Mouse (Mus musculus): ENCODE results near the gene Spsb3. TPM values are rescaled to one million over a fixed set of nuclear protein-coding genes. Genes with fewer than 3 reads are reported as not detected.

The Spsb3 gene
- polyA plus RNA-seq, 1 experiment from 2014 or later = 45.2 TPM

DNA sequence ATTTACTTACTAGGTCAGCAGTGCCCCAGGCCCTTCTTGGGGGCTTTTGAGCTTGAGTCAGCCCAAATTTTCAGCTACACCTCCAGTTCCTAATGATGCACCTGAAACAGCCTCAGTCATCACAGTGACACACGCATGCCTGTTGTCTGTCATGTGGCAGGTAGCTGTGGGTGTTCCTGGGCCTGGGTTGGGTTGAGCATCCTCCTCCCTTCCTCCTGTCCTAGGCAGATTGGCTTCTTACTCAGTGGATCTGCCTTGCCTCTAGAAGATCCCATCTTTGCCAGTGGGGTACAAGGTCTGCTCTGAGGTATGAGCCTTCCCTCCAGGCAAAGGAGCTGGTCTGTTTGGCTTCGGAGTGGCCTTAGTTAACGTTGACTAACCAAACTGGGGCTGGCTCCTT, 2.4 kb downstream of the Spsb3 start:
- Histone ChIP-seq H3K4me2 (peak overlapping the region; percentile 84), H3K4me1 (replicated peaks) (peaks cover 70% of the 10 kb centered on the region), H3K9ac (no peak overlapping the region), H3K9me3 (replicated peaks) (no peaks in the 10 kb centered on the region), H3K36me3 (replicated peaks) (peaks cover 75% of the 10 kb centered on the region), H3K27ac (replicated peaks) (peak overlapping the region; percentile 94; the same call in 1 of the 2 replicates), H3K27me3 (no peaks in the 10 kb centered on the region), H3K4me3 (replicated peaks) (0 out of 2 replicates have a peak overlapping the region, but pooled peaks have one; percentile 96)
- 81% methylated on average over 3 of the region's 3 CpGs for WGBS (ENCODE audit: insufficient replicate concordance)
- no peak for ATAC-seq (ENCODE audit: insufficient read depth)

DNA sequence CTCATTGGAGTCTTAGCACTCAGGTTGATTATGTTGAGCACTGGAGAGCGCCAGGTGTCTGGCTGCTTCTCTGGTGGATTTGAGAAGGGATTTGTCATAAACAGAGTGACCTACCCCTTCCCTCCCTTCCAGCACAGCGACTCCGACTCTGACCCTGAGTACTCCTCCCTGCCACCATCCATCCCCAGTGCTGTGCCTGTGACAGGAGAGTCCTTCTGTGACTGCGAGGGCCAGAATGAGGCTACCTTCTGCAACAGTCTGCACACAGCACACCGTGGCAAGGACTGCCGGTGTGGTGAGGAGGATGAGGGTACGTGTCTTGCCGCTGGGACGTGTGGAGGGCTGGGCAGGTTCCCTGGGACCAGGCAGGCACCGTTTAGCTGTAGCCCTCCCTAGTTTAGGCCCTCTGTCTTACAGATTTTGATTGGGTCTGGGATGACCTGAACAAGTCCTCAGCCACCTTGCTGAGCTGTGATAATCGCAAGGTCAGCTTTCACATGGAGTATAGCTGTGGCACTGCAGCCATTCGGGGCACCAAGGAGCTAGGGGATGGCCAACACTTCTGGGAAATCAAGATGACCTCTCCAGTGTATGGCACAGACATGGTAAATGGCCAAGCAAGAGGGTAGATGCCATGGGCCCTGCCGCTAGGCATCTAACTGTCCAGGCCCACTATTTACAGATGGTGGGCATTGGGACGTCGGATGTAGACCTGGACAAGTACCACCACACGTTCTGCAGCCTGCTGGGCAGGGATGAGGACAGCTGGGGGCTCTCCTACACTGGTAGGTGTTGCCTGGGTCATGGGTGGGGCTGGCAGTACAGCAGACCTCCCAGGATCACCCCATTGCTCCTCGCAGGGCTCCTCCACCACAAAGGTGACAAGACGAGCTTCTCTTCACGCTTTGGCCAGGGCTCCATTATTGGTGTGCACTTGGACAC, 4.0 kb downstream of the Spsb3 start:
- Histone ChIP-seq H3K4me1 (replicated peaks) (peaks cover 63% of the 10 kb centered on the region), H3K27me3 (no peaks in the 10 kb centered on the region), H3K27ac (replicated peaks) (no peak overlapping the region; the same call in 1 of the 2 replicates), H3K9me3 (replicated peaks) (no peaks in the 10 kb centered on the region), H3K9ac (no peak overlapping the region), H3K4me2 (no peak overlapping the region), H3K4me3 (replicated peaks) (no peak overlapping the region), H3K36me3 (replicated peaks) (peaks cover 62% of the 10 kb centered on the region)
- WGBS (ENCODE audit: insufficient replicate concordance) = 84% methylated on average over 19 of the region's 19 CpGs
- no peak for ATAC-seq (ENCODE audit: insufficient read depth)

DNA sequence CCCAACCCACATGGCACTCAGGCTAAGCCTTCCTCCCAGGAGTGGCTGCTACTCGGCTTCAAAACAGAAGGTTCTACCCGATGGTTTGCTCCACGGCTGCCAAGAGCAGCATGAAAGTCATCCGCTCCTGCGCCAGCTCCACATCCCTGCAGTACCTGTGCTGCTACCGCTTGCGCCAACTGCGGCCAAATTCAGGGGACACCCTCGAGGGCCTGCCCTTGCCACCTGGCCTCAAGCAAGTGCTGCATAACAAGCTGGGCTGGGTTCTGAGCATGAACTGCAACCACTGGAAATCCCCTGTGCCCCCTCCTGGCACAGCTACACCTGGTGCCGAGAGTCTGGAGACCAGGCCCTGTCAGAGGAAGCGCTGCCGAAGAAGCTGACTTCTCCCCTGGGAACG, 4.9 kb downstream of the Spsb3 start:
- Histone ChIP-seq H3K4me3 (replicated peaks) (no peak overlapping the region), H3K9me3 (replicated peaks) (no peaks in the 10 kb centered on the region), H3K27ac (replicated peaks) (no peak overlapping the region), H3K4me2 (no peak overlapping the region), H3K36me3 (replicated peaks) (peaks cover 62% of the 10 kb centered on the region), H3K27me3 (no peaks in the 10 kb centered on the region), H3K4me1 (replicated peaks) (peaks cover 69% of the 10 kb centered on the region), H3K9ac (no peak overlapping the region)
- no peak for ATAC-seq (ENCODE audit: insufficient read depth)
- WGBS (ENCODE audit: insufficient replicate concordance) = 85% methylated on average over 13 of the region's 13 CpGs

DNA sequence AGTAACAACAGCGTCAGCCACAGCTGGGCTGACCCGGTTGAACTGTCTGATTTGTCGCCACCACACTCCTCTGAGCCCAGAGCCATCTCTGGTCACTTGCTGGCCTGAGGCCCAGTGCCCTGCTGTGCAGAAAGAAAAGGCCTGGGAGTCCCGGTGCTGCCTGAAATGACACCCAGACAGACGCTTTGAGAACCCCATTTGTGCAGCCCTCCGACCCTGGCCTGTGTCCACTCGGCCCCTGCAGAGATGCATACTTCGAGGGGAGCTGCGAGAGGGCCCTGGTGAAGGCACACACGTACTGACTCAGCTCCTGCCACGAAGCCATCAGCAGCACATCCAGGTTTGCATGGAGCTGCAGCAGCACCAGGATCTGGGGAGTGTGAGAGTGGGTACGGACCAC, 6.3 kb downstream of the Spsb3 start:
- 87% methylated on average over 12 of the region's 12 CpGs for WGBS (ENCODE audit: insufficient replicate concordance)
- no peak overlapping the region for H3K27ac ChIP-seq (replicated peaks)
- H3K27me3 ChIP-seq = no peaks in the 10 kb centered on the region
- peaks cover 74% of the 10 kb centered on the region for H3K4me1 ChIP-seq (replicated peaks)
- no peak overlapping the region for H3K9ac ChIP-seq
- no peak overlapping the region for H3K4me2 ChIP-seq
- no peak overlapping the region for H3K4me3 ChIP-seq (replicated peaks)
- H3K36me3 ChIP-seq (replicated peaks) = peaks cover 74% of the 10 kb centered on the region
- no peak for ATAC-seq (ENCODE audit: insufficient read depth)
- no peaks in the 10 kb centered on the region for H3K9me3 ChIP-seq (replicated peaks)

DNA sequence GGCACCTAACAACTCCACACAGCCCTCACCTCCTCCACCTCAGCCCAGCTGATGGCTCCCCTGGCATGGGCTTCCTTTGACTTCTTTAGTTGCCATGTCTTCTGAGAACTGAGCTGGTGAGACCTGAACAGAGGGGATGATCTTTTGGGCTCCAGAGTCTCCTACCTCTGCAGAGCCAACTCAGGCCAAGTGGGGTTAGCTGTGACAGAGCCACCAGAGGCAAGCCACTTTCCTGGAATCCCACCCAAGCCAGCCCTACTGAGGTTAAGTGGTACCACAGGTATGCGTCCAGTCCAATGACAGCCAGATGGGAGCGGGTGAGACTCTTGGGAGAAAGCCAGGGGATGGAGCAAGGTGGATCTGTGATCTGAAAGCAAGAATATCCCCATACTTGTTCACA, 6.8 kb downstream of the Spsb3 start:
- no peak overlapping the region for H3K27ac ChIP-seq (replicated peaks)
- H3K9ac ChIP-seq = peak overlapping the region; percentile 92; the same call in 1 of the 2 replicates
- peak overlapping the region; percentile 87 for H3K4me2 ChIP-seq
- WGBS (ENCODE audit: insufficient replicate concordance) = 91% methylated on average over 2 of the region's 2 CpGs
- peaks cover 74% of the 10 kb centered on the region for H3K4me1 ChIP-seq (replicated peaks)
- H3K27me3 ChIP-seq = no peaks in the 10 kb centered on the region
- H3K4me3 ChIP-seq (replicated peaks) = no peak overlapping the region; the same call in 1 of the 2 replicates
- peaks cover 75% of the 10 kb centered on the region for H3K36me3 ChIP-seq (replicated peaks)
- ATAC-seq (ENCODE audit: insufficient read depth) = no peak
- no peaks in the 10 kb centered on the region for H3K9me3 ChIP-seq (replicated peaks)

DNA sequence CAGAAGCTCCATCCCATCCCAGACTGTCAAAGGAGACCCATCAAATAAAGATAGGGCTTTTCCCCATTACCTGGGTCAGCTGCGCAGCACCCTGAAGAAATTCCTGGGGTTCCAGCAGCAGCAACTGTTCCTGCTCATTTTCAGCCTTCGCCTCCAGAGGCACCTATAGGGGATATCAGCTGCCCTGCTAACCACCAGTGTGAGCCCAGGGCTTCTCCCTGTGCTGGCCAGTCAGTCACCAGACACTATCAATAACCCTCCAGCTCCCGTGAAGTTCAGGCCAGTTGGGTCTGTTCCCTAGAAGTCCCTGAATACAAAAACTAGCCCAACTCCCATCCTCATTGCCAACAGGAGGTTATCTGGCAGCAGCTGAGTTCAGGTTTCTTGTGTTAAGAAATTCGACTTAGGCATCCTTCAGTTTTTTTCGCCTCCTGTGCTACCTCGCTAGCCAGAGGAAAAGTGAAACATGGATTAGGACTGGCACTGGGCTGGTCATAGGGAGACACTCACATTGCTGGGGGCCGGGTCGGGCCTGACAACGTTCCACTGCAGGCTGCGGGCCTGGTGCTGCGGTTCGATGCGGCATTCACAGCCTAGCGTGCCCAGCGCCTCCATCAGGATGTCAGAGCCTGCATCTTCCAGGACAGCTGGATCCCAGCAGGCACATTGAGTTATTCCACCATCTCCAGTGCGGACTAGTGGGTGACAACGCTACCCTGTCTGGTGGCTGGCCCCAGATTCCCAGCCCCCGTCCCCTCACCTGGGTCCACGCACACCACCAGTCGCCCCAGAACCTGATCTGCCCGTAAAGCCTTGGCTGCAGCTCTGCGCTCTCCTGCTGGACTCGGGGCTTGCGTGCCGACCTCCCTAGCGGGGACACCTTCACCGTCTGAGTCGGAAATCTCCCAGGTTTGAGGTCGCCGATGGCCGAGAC, 7.9 kb downstream of the Spsb3 start:
- 8% methylated on average over 31 of the region's 31 CpGs for WGBS (ENCODE audit: insufficient replicate concordance)
- peak overlapping the region; percentile 95 for H3K4me3 ChIP-seq (replicated peaks)
- peak; percentile 4 for ATAC-seq (ENCODE audit: insufficient read depth)
- peaks cover 75% of the 10 kb centered on the region for H3K36me3 ChIP-seq (replicated peaks)
- no peaks in the 10 kb centered on the region for H3K27me3 ChIP-seq
- peak overlapping the region; percentile 87 for H3K4me2 ChIP-seq
- peaks cover 69% of the 10 kb centered on the region for H3K4me1 ChIP-seq (replicated peaks)
- no peaks in the 10 kb centered on the region for H3K9me3 ChIP-seq (replicated peaks)
- H3K27ac ChIP-seq (replicated peaks) = peak overlapping the region; percentile 89
- peak overlapping the region; percentile 92 for H3K9ac ChIP-seq

DNA sequence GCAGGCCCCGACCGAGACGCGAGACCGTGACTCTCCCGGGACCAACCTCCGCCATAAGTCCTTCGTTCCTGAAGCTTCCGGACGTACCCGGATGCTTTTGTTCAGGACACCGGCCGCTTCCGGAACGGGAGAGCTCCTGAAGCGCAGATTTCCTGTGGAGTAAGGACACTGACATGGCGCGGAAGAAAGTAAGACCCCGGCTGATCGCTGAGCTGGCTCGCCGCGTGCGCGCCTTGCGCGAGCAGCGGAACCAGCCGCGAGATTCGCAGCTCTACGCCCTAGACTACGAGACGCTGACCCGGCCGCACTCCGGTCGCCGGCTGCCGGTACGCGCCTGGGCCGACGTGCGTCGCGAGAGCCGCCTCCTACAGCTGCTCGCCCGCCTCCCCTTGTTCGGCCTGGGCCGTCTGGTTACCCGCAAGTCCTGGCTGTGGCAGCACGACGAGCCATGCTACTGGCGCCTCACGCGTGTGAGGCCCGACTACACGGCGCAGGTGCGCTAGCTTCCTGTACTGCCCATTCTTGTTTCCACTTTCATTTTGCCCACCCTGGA, 8.6 kb downstream of the Spsb3 start, which contains the start of the genes Eme2 and Mrps34:
TSS of gene Eme2 (minus strand) at position 93 of the 553 bp plus-strand sequence.
TSS of gene Mrps34 (plus strand) at position 122 of the 553 bp plus-strand sequence.
- Histone ChIP-seq H3K9me3 (replicated peaks) (no peaks in the 10 kb centered on the region), H3K4me1 (replicated peaks) (peaks cover 61% of the 10 kb centered on the region), H3K4me2 (peak within 1 kb of the TSS; percentile 87), H3K36me3 (replicated peaks) (peaks cover 75% of the 10 kb centered on the region), H3K4me3 (replicated peaks) (peak within 1 kb of the TSS; percentile 95), H3K27ac (replicated peaks) (peak within 1 kb of the TSS; percentile 89), H3K27me3 (no peaks in the 10 kb centered on the region), H3K9ac (peak within 1 kb of the TSS; percentile 92)
- peak; percentile 44 for ATAC-seq (ENCODE audit: insufficient read depth)
- WGBS (ENCODE audit: insufficient replicate concordance) = under 1% methylated on average over 62 of the region's 62 CpGs

DNA sequence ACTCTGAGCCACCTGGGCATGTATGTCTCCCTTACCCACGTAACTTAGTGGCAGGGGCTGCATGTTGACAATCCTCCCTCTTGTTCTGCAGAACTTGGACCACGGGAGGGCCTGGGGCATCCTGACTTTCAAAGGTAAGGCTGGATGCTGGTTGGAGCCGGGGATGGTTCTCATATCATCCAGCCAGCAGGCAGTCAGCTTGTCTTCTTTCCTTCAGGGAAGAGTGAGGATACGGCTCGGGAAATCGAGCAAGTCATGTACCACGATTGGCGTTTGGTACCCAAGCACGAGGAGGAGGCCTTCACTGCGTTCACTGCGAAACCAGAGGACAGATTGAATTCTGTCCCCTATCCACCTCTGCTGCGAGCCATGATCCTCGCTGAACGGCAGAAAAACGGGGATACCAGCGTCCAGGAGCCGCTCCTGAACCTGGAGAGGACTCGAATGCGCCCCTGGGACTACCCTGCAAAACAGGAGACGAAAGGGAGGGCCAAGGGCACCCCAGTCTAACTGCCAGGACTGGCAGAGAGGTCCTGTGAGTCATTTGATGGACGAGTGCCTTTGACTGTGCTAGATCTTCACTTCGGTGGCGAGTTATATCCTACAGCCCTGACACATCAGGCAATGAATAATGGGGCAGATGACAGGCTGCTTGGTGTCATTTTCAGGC, 9.3 kb downstream of the Spsb3 start:
- Histone ChIP-seq H3K4me2 (peak overlapping the region; percentile 87), H3K27ac (replicated peaks) (peak overlapping the region; percentile 89), H3K36me3 (replicated peaks) (peaks cover 75% of the 10 kb centered on the region), H3K4me3 (replicated peaks) (peak overlapping the region; percentile 95), H3K9me3 (replicated peaks) (no peaks in the 10 kb centered on the region), H3K9ac (peak overlapping the region; percentile 92), H3K27me3 (no peaks in the 10 kb centered on the region), H3K4me1 (replicated peaks) (peaks cover 63% of the 10 kb centered on the region)
- 5% methylated on average over 23 of the region's 23 CpGs for WGBS (ENCODE audit: insufficient replicate concordance)
- no peak for ATAC-seq (ENCODE audit: insufficient read depth)

DNA sequence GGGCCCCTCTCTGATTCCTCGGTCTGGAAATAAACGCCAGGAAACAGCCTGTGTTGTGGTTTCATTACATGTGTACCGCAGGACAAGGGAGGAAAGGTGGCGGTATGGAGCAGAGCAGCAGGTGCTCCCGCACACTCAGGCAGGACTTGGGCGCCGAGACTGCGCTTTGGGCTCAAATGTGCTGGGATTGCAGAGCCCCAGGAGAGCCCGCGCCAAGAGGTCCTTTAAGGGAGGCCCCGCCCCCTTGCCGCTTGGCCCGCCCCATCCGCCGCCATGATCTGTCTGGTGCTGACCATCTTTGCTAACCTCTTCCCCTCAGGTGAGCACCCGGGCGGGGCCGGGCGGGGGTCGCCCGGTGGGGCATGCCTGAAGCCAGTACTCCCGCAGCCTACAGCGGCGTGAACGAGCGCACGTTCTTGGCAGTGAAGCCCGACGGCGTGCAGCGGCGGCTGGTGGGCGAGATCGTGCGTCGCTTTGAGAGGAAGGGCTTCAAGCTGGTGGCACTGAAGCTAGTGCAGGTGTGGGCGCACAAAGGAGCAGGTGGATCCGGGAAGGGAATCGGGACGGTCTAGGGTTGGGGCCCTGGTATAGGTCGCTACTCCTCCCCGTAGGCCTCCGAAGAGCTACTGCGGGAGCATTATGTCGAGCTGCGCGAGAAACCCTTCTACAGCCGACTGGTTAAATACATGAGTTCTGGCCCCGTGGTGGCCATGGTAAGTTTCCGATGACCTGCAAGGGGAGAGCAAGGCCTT, 10.0 kb downstream of the Spsb3 start, which contains the start of gene Nme3:
TSS of gene Nme3 (plus strand) at position 260 of the 752 bp plus-strand sequence.
- Histone ChIP-seq H3K9me3 (replicated peaks) (no peaks in the 10 kb centered on the region), H3K4me1 (replicated peaks) (peaks cover 63% of the 10 kb centered on the region), H3K27me3 (no peaks in the 10 kb centered on the region), H3K4me2 (peak within 1 kb of the TSS; percentile 87), H3K27ac (replicated peaks) (peak within 1 kb of the TSS; percentile 89), H3K9ac (peak within 1 kb of the TSS; percentile 92), H3K36me3 (replicated peaks) (peaks cover 75% of the 10 kb centered on the region), H3K4me3 (replicated peaks) (peak within 1 kb of the TSS; percentile 95)
- 1% methylated on average over 50 of the region's 50 CpGs for WGBS (ENCODE audit: insufficient replicate concordance)
- peak; percentile 73 for ATAC-seq (ENCODE audit: insufficient read depth)

DNA sequence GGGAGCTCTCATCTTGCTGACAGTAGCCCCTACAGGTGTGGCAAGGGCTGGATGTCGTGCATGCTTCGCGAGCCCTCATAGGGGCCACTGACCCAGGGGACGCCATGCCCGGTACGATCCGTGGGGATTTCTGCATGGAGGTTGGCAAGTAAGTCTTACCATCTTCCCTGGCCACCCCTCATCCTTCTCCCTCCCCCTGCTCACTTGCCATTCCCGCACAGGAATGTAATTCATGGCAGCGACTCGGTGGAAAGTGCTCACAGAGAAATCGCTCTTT, 10.5 kb downstream of the Spsb3 start:
- H3K27ac ChIP-seq (replicated peaks) = peak overlapping the region; percentile 89
- no peaks in the 10 kb centered on the region for H3K9me3 ChIP-seq (replicated peaks)
- WGBS (ENCODE audit: insufficient replicate concordance) = 47% methylated on average over 11 of the region's 11 CpGs
- peaks cover 68% of the 10 kb centered on the region for H3K4me1 ChIP-seq (replicated peaks)
- H3K9ac ChIP-seq = peak overlapping the region; percentile 92
- ATAC-seq (ENCODE audit: insufficient read depth) = no peak
- H3K36me3 ChIP-seq (replicated peaks) = peaks cover 75% of the 10 kb centered on the region
- H3K4me3 ChIP-seq (replicated peaks) = peak overlapping the region; percentile 95
- peak overlapping the region; percentile 87 for H3K4me2 ChIP-seq
- H3K27me3 ChIP-seq = no peaks in the 10 kb centered on the region
